Mouse (Mus musculus): ENCODE results near the gene Ccser1. TPM values are rescaled to one million over a fixed set of nuclear protein-coding genes. Genes with fewer than 3 reads are reported as not detected.

Ccser1 gene
- polyA plus RNA-seq, 1 experiment from 2014 or later = 10.8 TPM

DNA sequence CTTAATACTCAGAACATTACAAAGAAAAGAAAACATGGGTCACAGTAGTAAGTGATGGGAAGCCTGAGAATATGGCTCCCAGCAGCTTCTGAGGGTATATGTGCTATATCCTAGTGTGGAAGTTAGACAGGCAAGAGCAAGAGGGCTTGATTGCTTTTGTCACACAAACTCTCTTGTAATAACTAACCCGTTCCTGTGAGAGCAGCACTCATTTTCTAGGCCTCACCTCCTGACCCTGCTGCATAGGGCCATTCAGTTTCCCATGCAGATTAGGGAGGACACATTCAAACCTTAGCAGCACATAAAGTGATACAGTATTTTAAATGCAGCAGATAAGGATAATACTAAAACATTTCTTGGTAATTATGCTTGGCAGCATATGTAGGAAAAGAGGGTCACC, 25.9 kb downstream of the Ccser1 start:
- no peak overlapping the region for H3K4me3 ChIP-seq (ENCODE audit: low read depth, low read length)

DNA sequence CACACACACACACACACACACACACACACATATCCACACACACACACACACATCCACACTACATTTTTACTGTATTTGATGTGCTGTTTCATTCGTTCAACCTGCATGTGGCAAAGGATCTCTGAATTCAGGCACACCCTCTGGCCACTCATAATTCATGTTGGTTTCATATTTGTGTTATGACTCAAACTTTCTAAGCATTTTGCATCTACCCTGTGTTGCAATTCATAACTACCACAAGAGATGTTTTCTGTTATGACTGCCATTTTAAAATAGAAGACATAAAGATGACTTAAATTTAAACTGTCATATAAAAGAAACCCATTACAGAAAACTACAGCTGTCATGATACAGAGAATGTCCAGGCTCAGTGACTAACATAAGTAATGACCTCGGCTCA, 26.5 kb downstream of the Ccser1 start:
- Histone ChIP-seq H3K9me3 (ENCODE audit: control insufficient read depth, low read length) (no peaks in the 10 kb centered on the region), H3K36me3 (ENCODE audit: control insufficient read depth, insufficient read depth, low read length) (no peaks in the 10 kb centered on the region), H3K4me3 (ENCODE audit: low read depth, low read length) (no peak overlapping the region), H3K27me3 (ENCODE audit: control insufficient read depth, insufficient read depth, low read length) (no peaks in the 10 kb centered on the region), H3K27ac (replicated peaks; ENCODE audit: low read depth, low read length) (no peak overlapping the region), H3K4me1 (ENCODE audit: control insufficient read depth, insufficient read depth, low read length) (peaks cover 5% of the 10 kb centered on the region; the same call in 1 of the 2 replicates), H3K9ac (ENCODE audit: low read length) (no peak overlapping the region), H3K4me2 (ENCODE audit: low read depth, severe bottlenecking) (no peak overlapping the region)
- DNase-seq (ENCODE audit: low spot score) (no peak), ATAC-seq (ENCODE audit: insufficient number of reproducible peaks, low FRiP score, low TSS enrichment, low read depth) (no peak)
- 83% methylated on average over 2 of the region's 2 CpGs for WGBS

More for the DNA sequence above, 25.9 kb downstream of the Ccser1 start:
- Histone ChIP-seq H3K4me1 (ENCODE audit: control insufficient read depth, insufficient read depth, low read length) (peaks cover 5% of the 10 kb centered on the region; the same call in 1 of the 2 replicates), H3K27ac (replicated peaks; ENCODE audit: low read depth, low read length) (no peak overlapping the region), H3K27me3 (ENCODE audit: control insufficient read depth, insufficient read depth, low read length) (no peaks in the 10 kb centered on the region), H3K4me2 (ENCODE audit: low read depth, severe bottlenecking) (no peak overlapping the region), H3K9ac (ENCODE audit: low read length) (no peak overlapping the region), H3K36me3 (ENCODE audit: control insufficient read depth, insufficient read depth, low read length) (no peaks in the 10 kb centered on the region), H3K9me3 (ENCODE audit: control insufficient read depth, low read length) (no peaks in the 10 kb centered on the region)
- no peak for ATAC-seq (ENCODE audit: insufficient number of reproducible peaks, low FRiP score, low TSS enrichment, low read depth)
- WGBS = 21% methylated on average over 1 of the region's 1 CpGs
- no peak for DNase-seq (ENCODE audit: low spot score)

DNA sequence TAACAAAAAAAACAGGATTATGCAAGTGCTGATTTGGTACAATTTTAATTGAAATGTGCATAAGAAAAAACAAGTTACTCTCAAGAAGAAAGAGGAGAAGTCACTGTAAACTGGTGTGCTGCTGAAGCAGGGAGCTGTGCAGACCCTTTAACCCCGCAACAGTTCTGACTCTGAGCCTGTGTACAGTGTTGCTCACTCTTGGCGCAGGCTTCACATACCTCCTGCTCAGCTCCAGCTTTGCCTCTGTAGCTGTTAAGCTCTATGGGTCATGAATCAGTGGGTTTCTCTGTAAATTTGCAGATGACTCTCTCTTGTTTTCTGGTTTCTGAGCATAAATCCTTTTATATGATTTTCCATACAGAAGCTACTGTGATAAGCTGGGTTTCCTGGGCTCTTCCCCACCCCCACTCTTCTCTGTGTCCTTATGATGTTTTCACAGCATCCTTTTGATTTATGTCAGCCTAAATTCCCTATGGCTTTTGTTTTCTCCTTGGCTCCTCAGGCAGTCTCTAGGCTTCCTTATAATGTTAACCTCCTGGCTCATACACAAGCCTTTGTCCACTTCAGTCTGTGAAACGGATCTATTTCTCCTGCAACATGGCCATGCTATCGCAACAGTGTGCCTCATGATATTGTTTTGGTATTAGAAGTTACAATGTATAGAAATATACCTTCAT, 30.1 kb downstream of the Ccser1 start:
- H3K9ac ChIP-seq (ENCODE audit: low read length) = no peak overlapping the region
- H3K27me3 ChIP-seq (ENCODE audit: control insufficient read depth, insufficient read depth, low read length) = no peaks in the 10 kb centered on the region
- no peak overlapping the region for H3K4me3 ChIP-seq (ENCODE audit: low read depth, low read length)
- no peak for DNase-seq (ENCODE audit: low spot score)
- 0 out of 2 replicates have a peak, but pooled peaks have one; percentile 48 for ATAC-seq (ENCODE audit: insufficient number of reproducible peaks, low FRiP score, low TSS enrichment, low read depth)
- WGBS = 61% methylated on average over 4 of the region's 4 CpGs
- no peaks in the 10 kb centered on the region for H3K9me3 ChIP-seq (ENCODE audit: control insufficient read depth, low read length)
- H3K36me3 ChIP-seq (ENCODE audit: control insufficient read depth, insufficient read depth, low read length) = no peaks in the 10 kb centered on the region
- no peak overlapping the region for H3K4me2 ChIP-seq (ENCODE audit: low read depth, severe bottlenecking)
- 0 out of 2 replicates have a peak overlapping the region, but pooled peaks have one; percentile 33 for H3K27ac ChIP-seq (replicated peaks; ENCODE audit: low read depth, low read length)
- H3K4me1 ChIP-seq (ENCODE audit: control insufficient read depth, insufficient read depth, low read length) = peaks cover 5% of the 10 kb centered on the region; the same call in 1 of the 2 replicates

DNA sequence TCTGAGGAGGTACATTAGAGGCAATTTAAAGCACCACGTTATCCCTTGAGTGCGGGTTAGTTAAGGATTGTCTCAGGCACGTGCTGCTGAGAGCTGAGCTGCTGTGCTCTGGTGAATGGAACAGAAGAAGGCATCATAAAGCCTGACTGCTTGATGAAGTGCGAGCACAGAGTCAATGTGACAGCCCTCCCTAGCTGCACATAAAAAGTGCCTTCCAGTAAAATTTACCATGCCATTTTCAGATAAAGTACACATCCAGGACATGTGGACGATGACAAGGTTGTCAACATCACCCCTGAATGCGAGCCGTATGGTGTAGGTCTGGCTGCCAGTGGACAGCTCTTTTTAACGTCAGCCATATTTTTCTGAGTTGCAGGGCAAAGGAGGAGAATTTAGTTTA, 35.6 kb downstream of the Ccser1 start:
- no peak overlapping the region for H3K9ac ChIP-seq (ENCODE audit: low read length)
- no peak overlapping the region for H3K4me2 ChIP-seq (ENCODE audit: low read depth, severe bottlenecking)
- no peak overlapping the region for H3K4me3 ChIP-seq (ENCODE audit: low read depth, low read length)
- H3K27me3 ChIP-seq (ENCODE audit: control insufficient read depth, insufficient read depth, low read length) = no peaks in the 10 kb centered on the region
- peak; percentile 83 for DNase-seq (ENCODE audit: low spot score)
- no peaks in the 10 kb centered on the region for H3K36me3 ChIP-seq (ENCODE audit: control insufficient read depth, insufficient read depth, low read length)
- no peaks in the 10 kb centered on the region for H3K9me3 ChIP-seq (ENCODE audit: control insufficient read depth, low read length)
- peak; percentile 93 for ATAC-seq (ENCODE audit: insufficient number of reproducible peaks, low FRiP score, low TSS enrichment, low read depth)
- H3K4me1 ChIP-seq (ENCODE audit: control insufficient read depth, insufficient read depth, low read length) = 0 out of 2 replicates have a peak, but pooled peaks cover 2% of the 10 kb centered on the region
- H3K27ac ChIP-seq (replicated peaks; ENCODE audit: low read depth, low read length) = peak overlapping the region; percentile 85; the same call in 1 of the 2 replicates
- 22% methylated on average over 8 of the region's 8 CpGs for WGBS

DNA sequence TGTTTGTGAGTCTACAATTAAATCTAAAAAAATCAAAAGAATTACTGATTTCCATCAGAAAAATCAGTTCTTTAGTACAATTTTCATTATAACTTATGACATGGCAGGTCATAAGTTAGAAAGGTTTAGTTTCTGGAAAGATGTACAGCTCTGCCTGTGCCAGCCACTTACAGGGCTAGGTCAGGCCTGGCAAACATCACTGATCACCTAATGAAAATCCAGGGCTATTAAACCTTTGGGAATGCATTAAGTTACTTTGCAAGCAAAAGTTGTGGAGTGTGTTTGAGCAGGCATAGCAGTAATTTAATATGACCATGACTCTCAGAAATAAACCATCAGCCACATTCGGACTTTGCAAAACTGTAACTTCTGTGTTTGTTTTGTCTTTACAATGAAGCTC, 36.4 kb downstream of the Ccser1 start:
- DNase-seq (ENCODE audit: low spot score) (peak; percentile 87), ATAC-seq (ENCODE audit: insufficient number of reproducible peaks, low FRiP score, low TSS enrichment, low read depth) (peak; percentile 78)
- no peaks in the 10 kb centered on the region for H3K36me3 ChIP-seq (ENCODE audit: control insufficient read depth, insufficient read depth, low read length)
- H3K4me1 ChIP-seq (ENCODE audit: control insufficient read depth, insufficient read depth, low read length) = 0 out of 2 replicates have a peak, but pooled peaks cover 2% of the 10 kb centered on the region
- H3K27ac ChIP-seq (replicated peaks; ENCODE audit: low read depth, low read length) = no peak overlapping the region; the same call in 1 of the 2 replicates
- H3K4me2 ChIP-seq (ENCODE audit: low read depth, severe bottlenecking) = no peak overlapping the region
- H3K4me3 ChIP-seq (ENCODE audit: low read depth, low read length) = no peak overlapping the region
- 21% methylated on average over 1 of the region's 1 CpGs for WGBS
- H3K9ac ChIP-seq (ENCODE audit: low read length) = no peak overlapping the region
- H3K9me3 ChIP-seq (ENCODE audit: control insufficient read depth, low read length) = no peaks in the 10 kb centered on the region
- H3K27me3 ChIP-seq (ENCODE audit: control insufficient read depth, insufficient read depth, low read length) = no peaks in the 10 kb centered on the region

DNA sequence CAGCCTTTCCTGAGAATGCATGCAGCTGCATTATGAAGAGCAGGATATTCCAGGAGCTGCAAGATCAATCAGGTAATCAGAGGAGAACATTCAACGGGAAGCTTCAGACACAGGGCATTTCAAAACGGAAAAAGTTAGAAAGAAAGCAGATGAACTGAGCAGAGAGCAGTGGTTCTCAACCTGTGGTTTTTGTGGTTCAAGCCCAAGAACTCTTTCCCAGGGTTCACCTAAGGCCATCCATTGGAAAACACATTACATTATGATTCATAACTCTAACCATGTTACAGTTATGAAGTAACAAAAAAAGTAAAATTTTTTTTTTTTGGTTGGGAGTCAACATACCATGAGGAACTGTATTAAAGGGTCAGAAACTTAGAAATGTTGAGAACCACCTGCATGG, 37.6 kb downstream of the Ccser1 start:
- ATAC-seq (ENCODE audit: insufficient number of reproducible peaks, low FRiP score, low TSS enrichment, low read depth) = no peak
- no peaks in the 10 kb centered on the region for H3K36me3 ChIP-seq (ENCODE audit: control insufficient read depth, insufficient read depth, low read length)
- 58% methylated on average over 2 of the region's 2 CpGs for WGBS
- no peaks in the 10 kb centered on the region for H3K9me3 ChIP-seq (ENCODE audit: control insufficient read depth, low read length)
- H3K9ac ChIP-seq (ENCODE audit: low read length) = no peak overlapping the region
- H3K27ac ChIP-seq (replicated peaks; ENCODE audit: low read depth, low read length) = 0 out of 2 replicates have a peak overlapping the region, but pooled peaks have one; percentile 33
- no peak overlapping the region for H3K4me3 ChIP-seq (ENCODE audit: low read depth, low read length)
- no peak overlapping the region for H3K4me2 ChIP-seq (ENCODE audit: low read depth, severe bottlenecking)
- 0 out of 2 replicates have a peak, but pooled peaks cover 2% of the 10 kb centered on the region for H3K4me1 ChIP-seq (ENCODE audit: control insufficient read depth, insufficient read depth, low read length)
- H3K27me3 ChIP-seq (ENCODE audit: control insufficient read depth, insufficient read depth, low read length) = no peaks in the 10 kb centered on the region
- DNase-seq (ENCODE audit: low spot score) = no peak

DNA sequence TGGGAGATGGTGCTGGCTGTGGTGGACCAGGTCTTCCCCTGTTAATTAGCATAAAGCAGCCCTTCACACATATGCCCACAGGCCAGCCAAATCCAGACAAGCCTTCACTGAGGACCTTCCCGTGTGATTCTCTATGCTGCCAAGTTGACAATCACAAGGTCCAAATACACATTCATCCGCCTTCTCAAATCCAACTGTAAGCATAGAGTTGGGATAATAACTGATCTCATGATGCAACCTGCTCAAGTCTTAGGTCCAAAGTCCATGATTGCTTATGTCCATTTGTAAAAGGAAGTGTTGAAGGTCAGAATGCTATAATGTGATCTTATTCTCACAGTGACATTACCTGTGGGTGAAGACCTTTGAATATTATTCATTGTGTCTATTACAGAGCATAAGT, 43.4 kb downstream of the Ccser1 start:
- WGBS = 87% methylated on average over 2 of the region's 2 CpGs
- Histone ChIP-seq H3K9me3 (ENCODE audit: control insufficient read depth, low read length) (no peaks in the 10 kb centered on the region), H3K4me2 (ENCODE audit: low read depth, severe bottlenecking) (no peak overlapping the region), H3K9ac (ENCODE audit: low read length) (no peak overlapping the region), H3K4me3 (ENCODE audit: low read depth, low read length) (no peak overlapping the region), H3K36me3 (ENCODE audit: control insufficient read depth, insufficient read depth, low read length) (no peaks in the 10 kb centered on the region), H3K4me1 (ENCODE audit: control insufficient read depth, insufficient read depth, low read length) (no peaks in the 10 kb centered on the region; the same call in 1 of the 2 replicates), H3K27ac (replicated peaks; ENCODE audit: low read depth, low read length) (no peak overlapping the region), H3K27me3 (ENCODE audit: control insufficient read depth, insufficient read depth, low read length) (no peaks in the 10 kb centered on the region)
- no peak for DNase-seq (ENCODE audit: low spot score)
- ATAC-seq (ENCODE audit: insufficient number of reproducible peaks, low FRiP score, low TSS enrichment, low read depth) = no peak

DNA sequence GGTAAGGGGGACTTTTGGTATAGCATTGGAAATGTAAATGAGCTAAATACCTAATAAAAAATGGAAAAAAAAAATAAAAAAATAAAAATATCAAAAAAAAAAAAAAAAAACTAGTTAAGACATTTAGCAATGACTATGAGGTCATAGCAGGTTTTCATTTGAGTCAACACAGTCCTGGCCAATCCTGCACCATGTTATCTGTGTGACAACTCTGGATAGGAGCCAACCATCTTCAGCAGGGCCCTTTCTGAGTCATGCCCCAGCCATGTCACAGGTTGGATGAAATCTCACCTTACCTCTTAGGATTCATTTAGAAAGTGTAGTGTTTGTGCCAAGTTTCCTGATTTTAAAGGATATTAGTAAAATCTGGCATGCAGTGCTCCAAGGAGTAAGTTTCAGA, 45.2 kb downstream of the Ccser1 start:
- H3K9ac ChIP-seq (ENCODE audit: low read length) = no peak overlapping the region
- H3K9me3 ChIP-seq (ENCODE audit: control insufficient read depth, low read length) = no peaks in the 10 kb centered on the region
- ATAC-seq (ENCODE audit: insufficient number of reproducible peaks, low FRiP score, low TSS enrichment, low read depth) (no peak), DNase-seq (ENCODE audit: low spot score) (no peak)
- H3K27me3 ChIP-seq (ENCODE audit: control insufficient read depth, insufficient read depth, low read length) = no peaks in the 10 kb centered on the region
- no peaks in the 10 kb centered on the region; the same call in 1 of the 2 replicates for H3K4me1 ChIP-seq (ENCODE audit: control insufficient read depth, insufficient read depth, low read length)
- H3K27ac ChIP-seq (replicated peaks; ENCODE audit: low read depth, low read length) = no peak overlapping the region
- H3K36me3 ChIP-seq (ENCODE audit: control insufficient read depth, insufficient read depth, low read length) = no peaks in the 10 kb centered on the region
- no peak overlapping the region for H3K4me3 ChIP-seq (ENCODE audit: low read depth, low read length)
- no peak overlapping the region for H3K4me2 ChIP-seq (ENCODE audit: low read depth, severe bottlenecking)
